Mouse (Mus musculus) neural tube, embryonic 14.5 days (tissue): ENCODE measurements around the gene Paip2b. TPM values are rescaled to one million over a fixed set of nuclear protein-coding genes. Genes with fewer than 3 reads are reported as not detected.
"Not testable (repeated sequence)": the region's sequence is repeated elsewhere in the genome, so short reads cannot be mapped to it uniquely, and the experiment has no call there.

Experiments
- ATAC-seq: fragments of 200-750 bp; cut with Nextera tagmentation; 2 replicates; pipeline ENCODE4 v1.8.0; 2017; ENCODE audit warnings: low read depth, mild to moderate bottlenecking, moderate TSS enrichment, moderate library complexity
- H3K27ac ChIP-seq: fragments of 300-500 bp; sonication (generic); 2 replicates; pipeline ENCODE4 v1.5.1; 2014; ENCODE audit warnings: low read depth, mild to moderate bottlenecking, control low read depth, low read length, moderate library complexity, mixed read lengths
- H3K27me3 ChIP-seq: fragments of 300-500 bp; sonication (generic); 2 replicates; pipeline ENCODE4 v1.6.1; 2014; ENCODE audit warnings: low read length; ENCODE audit not compliant: control insufficient read depth, insufficient read depth
- H3K36me3 ChIP-seq: fragments of 300-500 bp; sonication (generic); 2 replicates; pipeline ENCODE4 v1.6.1; 2014; ENCODE audit warnings: low read length, mixed read lengths; ENCODE audit not compliant: control insufficient read depth, insufficient read depth
- H3K4me1 ChIP-seq: fragments of 300-500 bp; sonication (generic); 2 replicates; pipeline ENCODE4 v1.6.1; 2014; ENCODE audit warnings: low read length; ENCODE audit not compliant: control insufficient read depth, insufficient read depth
- H3K4me2 ChIP-seq: fragments of 300-500 bp; sonication (generic); 2 replicates; pipeline ENCODE4 v1.6.1; 2014; ENCODE audit warnings: mild to moderate bottlenecking, low read depth, low read length, control low read depth
- H3K4me3 ChIP-seq: fragments of 300-500 bp; sonication (generic); 2 replicates; pipeline ENCODE4 v1.5.1; 2014; ENCODE audit warnings: low read depth, low read length, control low read depth, mixed read lengths
- H3K9ac ChIP-seq: fragments of 300-500 bp; sonication (generic); replicated peaks from 2 replicates; pipeline ENCODE4 v1.6.1; 2014; ENCODE audit warnings: low read depth, mild to moderate bottlenecking, control low read depth, low read length, mixed read lengths
- H3K9me3 ChIP-seq: fragments of 300-500 bp; sonication (generic); 2 replicates; pipeline ENCODE4 v1.6.1; 2016; ENCODE audit warnings: low read length; ENCODE audit not compliant: control insufficient read depth
- WGBS: fragments of 180-500 bp; shearing (Covaris S2); extraction: QIAGEN DNeasy Blood & Tissue Kit; methylation state at CpG from one replicate; pipeline ENCODE4 v1.1.7; 2014; 5-methylcytosine and 5-hydroxymethylcytosine counted together
- polyA plus RNA-seq: library from polyadenylated mRNA; unstranded; fragments of >200 nt; fragmentation: Nextera tagmentation; extraction: Ambion mirVana; gene quantifications from 2 replicates; pipeline ENCODE4 v1.2.1, GENCODE M21; 2014

Paip2b gene
- polyA plus RNA-seq, 1 experiment from 2014 or later = 29.7 TPM

GRCm38 (mm10) chr6:83790533-83790932 lies 41.0 kb downstream of the Paip2b start:
- H3K9me3 ChIP-seq, H3K27me3 ChIP-seq, H3K4me2 ChIP-seq, ATAC-seq, H3K9ac ChIP-seq, H3K27ac ChIP-seq, H3K4me3 ChIP-seq, H3K4me1 ChIP-seq, H3K36me3 ChIP-seq: not testable (repeated sequence)
- WGBS = 78% methylated on average over 5 of the region's 5 CpGs

- H3K27ac ChIP-seq = no peak overlapping the region
- no peak for ATAC-seq
- no peaks in the 10 kb centered on the region for H3K9me3 ChIP-seq
- no peak overlapping the region for H3K4me2 ChIP-seq
- no peaks in the 10 kb centered on the region for H3K4me1 ChIP-seq
- WGBS = 32% methylated on average over 7 of the region's 7 CpGs
- no peak overlapping the region for H3K9ac ChIP-seq
- no peak overlapping the region for H3K4me3 ChIP-seq
- no peaks in the 10 kb centered on the region for H3K36me3 ChIP-seq
- no peaks in the 10 kb centered on the region for H3K27me3 ChIP-seq
Observed at GRCm38 (mm10) chr6:83788554-83788953, 43.0 kb downstream of the Paip2b start.

- H3K4me3 ChIP-seq = no peak overlapping the region
- H3K36me3 ChIP-seq = no peaks in the 10 kb centered on the region
- H3K9ac ChIP-seq = no peak overlapping the region
- H3K9me3 ChIP-seq = no peaks in the 10 kb centered on the region
- H3K27ac ChIP-seq = no peak overlapping the region
- ATAC-seq = no peak
- H3K4me1 ChIP-seq = no peaks in the 10 kb centered on the region
- no peaks in the 10 kb centered on the region for H3K27me3 ChIP-seq
- WGBS = 82% methylated on average over 3 of the region's 3 CpGs
- H3K4me2 ChIP-seq = no peak overlapping the region
Observed at GRCm38 (mm10) chr6:83786426-83786825, 45.1 kb downstream of the Paip2b start.

GRCm38 (mm10) chr6:83779026-83779425 lies 52.5 kb downstream of the Paip2b start:
- H3K9me3 ChIP-seq = no peaks in the 10 kb centered on the region
- H3K36me3 ChIP-seq = no peaks in the 10 kb centered on the region
- 10% methylated on average over 5 of the region's 5 CpGs for WGBS
- no peak overlapping the region for H3K4me2 ChIP-seq
- peaks cover 10% of the 10 kb centered on the region; the same call in 1 of the 2 replicates for H3K4me1 ChIP-seq
- no peak overlapping the region for H3K27ac ChIP-seq
- H3K9ac ChIP-seq = no peak overlapping the region
- no peaks in the 10 kb centered on the region for H3K27me3 ChIP-seq
- ATAC-seq = no peak
- no peak overlapping the region for H3K4me3 ChIP-seq

- Histone ChIP-seq H3K4me1 (peaks cover 13% of the 10 kb centered on the region; the same call in 1 of the 2 replicates), H3K27ac (no peak overlapping the region), H3K36me3 (no peaks in the 10 kb centered on the region), H3K4me3 (no peak overlapping the region), H3K9me3 (no peaks in the 10 kb centered on the region), H3K9ac (no peak overlapping the region), H3K27me3 (no peaks in the 10 kb centered on the region), H3K4me2 (no peak overlapping the region)
- ATAC-seq = no peak
- 84% methylated on average over 7 of the region's 7 CpGs for WGBS
Observed at GRCm38 (mm10) chr6:83778306-83778705, 53.2 kb downstream of the Paip2b start.

GRCm38 (mm10) chr6:83775638-83776293 lies 55.8 kb downstream of the Paip2b start, which contains the start of gene Tex261:
Gene Tex261, minus strand, starts transcription at chr6:83775813.
- WGBS = 0% methylated on average over 42 of the region's 45 CpGs
- Histone ChIP-seq H3K36me3 (peaks cover 4% of the 10 kb centered on the region; the same call in 1 of the 2 replicates), H3K27me3 (no peaks in the 10 kb centered on the region), H3K9me3 (no peaks in the 10 kb centered on the region), H3K27ac (peak within 1 kb of the TSS; percentile 76), H3K9ac (peak within 1 kb of the TSS; percentile 93), H3K4me3 (peak within 1 kb of the TSS; percentile 94), H3K4me1 (peaks cover 13% of the 10 kb centered on the region; the same call in 1 of the 2 replicates), H3K4me2 (peak within 1 kb of the TSS; percentile 89)
- peak; percentile 97 for ATAC-seq

DNA sequence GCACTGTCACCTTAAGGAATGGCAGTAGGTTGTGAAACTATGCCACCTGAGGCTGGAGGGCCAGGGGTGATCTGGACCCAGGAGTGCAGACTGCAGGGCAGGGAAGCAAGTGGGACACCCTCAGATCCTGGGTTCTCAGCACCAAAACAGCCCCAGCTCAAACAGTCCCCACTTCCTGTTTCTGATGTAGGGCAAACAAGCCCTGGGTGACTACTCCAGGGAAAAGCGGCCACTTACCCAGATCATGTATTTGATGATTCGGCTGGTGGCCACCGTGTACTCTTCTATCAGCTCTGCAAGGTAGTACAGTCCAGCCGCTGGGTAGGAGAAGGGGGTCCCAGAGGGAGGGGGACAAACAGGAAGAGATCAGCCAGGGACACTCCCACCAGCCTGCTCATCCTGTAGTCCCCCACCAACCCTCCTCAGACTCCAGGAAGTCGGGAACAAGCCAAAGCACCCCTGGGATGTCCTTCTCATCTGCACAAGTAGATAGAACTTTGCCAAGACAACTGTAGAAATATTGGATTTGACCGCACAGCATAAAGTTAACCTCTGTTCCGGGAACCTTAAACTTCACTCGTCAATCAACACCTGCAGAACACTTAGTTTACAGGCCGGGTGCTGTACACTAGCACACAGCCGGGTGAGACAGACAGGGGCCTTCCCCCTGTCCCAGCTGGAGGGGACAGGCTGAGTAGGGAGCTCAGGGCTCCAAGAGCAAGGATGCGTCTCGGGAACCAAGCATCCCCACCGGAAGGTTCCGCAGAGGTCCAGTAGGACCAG lies 56.6 kb downstream of the Paip2b start:
- Histone ChIP-seq H3K9ac (peak overlapping the region; percentile 93), H3K36me3 (peaks cover 4% of the 10 kb centered on the region; the same call in 1 of the 2 replicates), H3K4me1 (peaks cover 13% of the 10 kb centered on the region; the same call in 1 of the 2 replicates), H3K27me3 (no peaks in the 10 kb centered on the region), H3K4me2 (peak overlapping the region; percentile 89), H3K4me3 (peak overlapping the region; percentile 94), H3K9me3 (no peaks in the 10 kb centered on the region), H3K27ac (peak overlapping the region; percentile 76)
- ATAC-seq = peak; percentile 42
- 3% methylated on average over 14 of the region's 14 CpGs for WGBS

DNA sequence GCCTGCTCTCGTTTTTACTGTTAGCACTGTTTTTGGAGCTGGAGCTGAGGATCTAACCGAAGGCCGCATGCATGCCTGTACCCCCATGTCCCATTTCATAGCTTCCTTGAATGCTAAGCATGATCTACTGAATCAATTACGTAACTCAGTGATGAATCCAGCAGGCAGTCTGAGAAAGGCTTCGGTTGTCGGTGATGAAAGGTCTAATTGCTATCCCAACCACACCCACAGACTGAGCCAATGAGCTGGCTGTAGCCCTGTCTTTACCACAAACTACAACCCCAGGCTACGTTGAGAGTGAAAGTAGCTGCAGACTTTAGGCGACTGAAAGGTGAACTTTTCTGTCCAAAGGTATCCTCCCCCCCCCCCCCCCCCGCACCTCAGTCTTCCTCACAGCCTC lies 57.4 kb downstream of the Paip2b start:
- Histone ChIP-seq H3K36me3 (peaks cover 4% of the 10 kb centered on the region; the same call in 1 of the 2 replicates), H3K27ac (no peak overlapping the region), H3K9ac (0 out of 2 replicates have a peak overlapping the region, but pooled peaks have one; percentile 11), H3K4me3 (no peak overlapping the region), H3K4me2 (peak overlapping the region; percentile 89), H3K4me1 (peaks cover 13% of the 10 kb centered on the region; the same call in 1 of the 2 replicates), H3K27me3 (no peaks in the 10 kb centered on the region), H3K9me3 (no peaks in the 10 kb centered on the region)
- no peak for ATAC-seq
- 54% methylated on average over 8 of the region's 9 CpGs for WGBS

DNA sequence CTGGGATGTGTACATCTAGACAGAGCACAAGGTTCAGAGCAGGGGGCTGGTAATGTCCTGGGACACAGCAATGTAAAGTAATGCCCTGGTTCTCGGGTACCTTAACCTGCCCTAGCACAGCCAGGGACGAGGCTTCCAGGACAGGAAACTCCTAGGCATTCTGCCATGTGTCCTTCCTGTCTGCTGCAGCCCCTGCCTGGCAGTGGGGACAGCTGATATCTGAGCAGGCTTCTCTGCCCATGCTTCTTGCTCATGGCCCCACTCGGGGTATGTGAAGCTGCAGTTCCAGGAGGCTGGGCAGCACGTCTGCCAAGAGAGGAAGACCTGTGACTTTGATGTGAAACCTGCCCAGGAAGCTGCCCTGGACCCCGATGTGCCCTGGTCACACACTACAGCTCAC lies 63.1 kb downstream of the Paip2b start:
- no peaks in the 10 kb centered on the region for H3K4me1 ChIP-seq
- H3K9ac ChIP-seq = no peak overlapping the region
- WGBS = 89% methylated on average over 5 of the region's 5 CpGs
- H3K27ac ChIP-seq = no peak overlapping the region
- no peak overlapping the region for H3K4me2 ChIP-seq
- peaks cover 4% of the 10 kb centered on the region; the same call in 1 of the 2 replicates for H3K36me3 ChIP-seq
- no peaks in the 10 kb centered on the region for H3K9me3 ChIP-seq
- H3K27me3 ChIP-seq = peaks cover 8% of the 10 kb centered on the region
- H3K4me3 ChIP-seq = no peak overlapping the region
- no peak for ATAC-seq
